Mouse (Mus musculus): ENCODE results near the gene 3110082J24Rik. TPM values are rescaled to one million over a fixed set of nuclear protein-coding genes. Genes with fewer than 3 reads are reported as not detected.

Gene 3110082J24Rik
- polyA plus RNA-seq, 1 experiment = not detected

DNA sequence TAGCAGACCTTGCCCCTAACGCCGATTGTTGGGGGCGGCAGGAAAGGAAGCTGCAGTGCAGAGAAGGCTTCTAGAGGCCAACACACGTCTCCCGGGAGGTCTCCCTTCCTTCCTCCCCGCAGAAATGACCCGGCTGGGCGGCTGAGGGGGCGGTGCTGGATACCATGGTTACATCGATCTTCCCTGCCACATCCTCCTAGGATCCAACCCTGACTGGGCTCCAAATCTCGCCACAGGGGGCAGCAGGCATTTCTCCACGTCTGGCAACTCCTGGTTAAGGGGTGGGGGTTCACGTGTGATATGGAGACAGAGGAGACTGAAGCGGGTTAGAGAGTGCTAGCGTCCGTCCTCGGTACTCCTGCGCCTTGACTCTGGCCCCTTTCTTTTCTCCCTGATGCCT, 5.2 kb upstream of the 3110082J24Rik start:
- Histone ChIP-seq H3K9me3 (ENCODE audit: control insufficient read depth, low read length) (no peaks in the 10 kb centered on the region; the same call in 1 of the 2 replicates), H3K4me3 (replicated peaks) (no peak overlapping the region), H3K27me3 (ENCODE audit: control insufficient read depth) (peaks cover 95% of the 10 kb centered on the region), H3K36me3 (ENCODE audit: control insufficient read depth) (no peaks in the 10 kb centered on the region), H3K4me1 (ENCODE audit: control insufficient read depth) (peaks cover 8% of the 10 kb centered on the region)
- TF ChIP-seq TAL1 (IDR thresholded peaks at IDR 0.05; ENCODE audit: low read length) (no peak), GATA1 (IDR thresholded peaks at IDR 0.05; ENCODE audit: low read length) (no peak)

DNA sequence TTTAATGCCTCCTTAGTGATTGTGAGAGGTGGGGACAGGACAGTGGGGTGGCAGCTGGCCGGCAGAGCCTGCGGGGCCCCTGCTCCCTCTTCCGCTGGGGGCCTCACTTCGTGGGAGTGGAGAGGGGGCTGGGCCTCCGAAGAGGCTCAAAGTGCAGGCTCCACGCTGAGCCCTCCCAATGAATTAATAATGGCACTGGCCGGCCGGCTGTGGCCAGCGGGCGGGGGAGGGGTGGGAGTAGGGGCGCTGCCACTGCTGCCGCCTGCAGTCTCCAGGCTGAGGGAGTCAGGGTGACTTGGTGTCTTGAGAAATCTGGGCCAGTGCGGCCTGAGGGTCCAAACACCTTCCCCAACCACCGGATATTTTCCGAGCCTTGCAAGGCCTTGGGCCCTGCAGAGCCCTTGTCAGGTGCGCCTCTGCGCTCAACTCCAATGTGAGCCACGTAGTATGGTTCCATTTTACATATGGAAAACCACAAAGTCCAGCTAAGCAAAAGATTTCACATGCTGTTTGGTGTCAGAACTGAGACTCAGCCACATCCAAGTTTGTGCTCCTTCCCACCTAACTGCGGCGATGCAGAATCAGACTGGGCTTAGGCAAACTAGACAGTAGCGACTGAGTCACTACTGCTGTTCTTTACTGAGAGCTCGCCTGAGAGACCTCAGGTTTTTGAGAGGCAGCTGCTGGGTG, 4.6 kb upstream of the 3110082J24Rik start:
- H3K4me1 ChIP-seq (ENCODE audit: control insufficient read depth) = peaks cover 8% of the 10 kb centered on the region
- H3K4me3 ChIP-seq (replicated peaks) = no peak overlapping the region
- H3K36me3 ChIP-seq (ENCODE audit: control insufficient read depth) = no peaks in the 10 kb centered on the region
- no peaks in the 10 kb centered on the region; the same call in 1 of the 2 replicates for H3K9me3 ChIP-seq (ENCODE audit: control insufficient read depth, low read length)
- TF ChIP-seq GATA1 (IDR thresholded peaks at IDR 0.05; ENCODE audit: low read length) (no peak), TAL1 (IDR thresholded peaks at IDR 0.05; ENCODE audit: low read length) (no peak)
- H3K27me3 ChIP-seq (ENCODE audit: control insufficient read depth) = peaks cover 95% of the 10 kb centered on the region

DNA sequence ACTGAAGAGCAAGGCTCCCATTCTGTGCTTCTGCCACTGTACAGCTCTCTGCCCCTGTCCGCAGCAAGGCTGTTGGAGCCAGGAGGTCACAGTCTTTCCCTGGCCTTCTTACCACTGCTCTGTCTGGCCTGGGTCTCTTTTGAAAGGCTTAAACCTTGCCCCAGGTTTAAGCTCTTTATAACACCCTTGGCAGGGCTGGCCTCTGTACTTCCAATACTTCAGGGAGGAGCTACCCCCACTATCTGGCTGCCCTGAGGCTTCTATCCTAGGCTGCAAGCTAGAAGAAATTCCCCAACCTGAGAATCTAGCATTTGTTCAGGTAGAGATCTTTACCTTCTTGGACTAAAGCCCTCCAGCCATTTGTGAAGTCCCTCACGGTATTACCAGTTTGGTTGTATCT, 4.0 kb upstream of the 3110082J24Rik start:
- Histone ChIP-seq H3K36me3 (ENCODE audit: control insufficient read depth) (no peaks in the 10 kb centered on the region), H3K27me3 (ENCODE audit: control insufficient read depth) (peaks cover 97% of the 10 kb centered on the region), H3K4me3 (replicated peaks) (no peak overlapping the region), H3K9me3 (ENCODE audit: control insufficient read depth, low read length) (no peaks in the 10 kb centered on the region; the same call in 1 of the 2 replicates), H3K4me1 (ENCODE audit: control insufficient read depth) (peaks cover 8% of the 10 kb centered on the region)
- no peak for TF ChIP-seq GATA1 (IDR thresholded peaks at IDR 0.05; ENCODE audit: low read length)
- no peak for TF ChIP-seq TAL1 (IDR thresholded peaks at IDR 0.05; ENCODE audit: low read length)

DNA sequence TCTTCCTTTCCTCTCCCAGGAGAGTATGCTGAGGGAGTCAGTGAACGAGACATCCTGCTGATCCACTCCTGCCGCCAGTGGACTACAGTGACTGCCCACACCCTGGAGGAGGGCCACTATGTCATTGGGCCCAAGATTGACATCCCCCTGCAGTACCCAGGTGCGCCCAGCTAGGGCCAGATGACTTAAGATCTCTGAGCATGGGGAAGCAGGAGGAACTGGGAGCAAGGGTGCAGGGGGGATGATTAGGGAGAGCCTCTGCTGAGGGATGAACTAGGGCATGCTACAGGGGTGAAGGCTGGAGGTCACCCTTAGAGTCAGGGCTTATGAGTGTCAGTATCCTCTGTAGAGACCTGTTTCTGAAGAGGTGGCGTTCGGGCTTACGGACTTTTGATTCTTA, 2.3 kb upstream of the 3110082J24Rik start:
- H3K27me3 ChIP-seq (ENCODE audit: control insufficient read depth) = peaks cover 97% of the 10 kb centered on the region
- H3K9me3 ChIP-seq (ENCODE audit: control insufficient read depth, low read length) = no peaks in the 10 kb centered on the region; the same call in 1 of the 2 replicates
- H3K4me3 ChIP-seq (replicated peaks) = no peak overlapping the region
- no peak for TF ChIP-seq TAL1 (IDR thresholded peaks at IDR 0.05; ENCODE audit: low read length)
- no peaks in the 10 kb centered on the region for H3K4me1 ChIP-seq (ENCODE audit: control insufficient read depth)
- no peaks in the 10 kb centered on the region for H3K36me3 ChIP-seq (ENCODE audit: control insufficient read depth)

GRCm38 (mm10) chr5:30107611-30108041, 1.7 kb upstream of the 3110082J24Rik start:
- Histone ChIP-seq H3K36me3 (ENCODE audit: control insufficient read depth) (no peaks in the 10 kb centered on the region), H3K4me1 (ENCODE audit: control insufficient read depth) (no peaks in the 10 kb centered on the region), H3K4me3 (replicated peaks) (no peak overlapping the region), H3K27me3 (ENCODE audit: control insufficient read depth) (peaks cover 97% of the 10 kb centered on the region), H3K9me3 (ENCODE audit: control insufficient read depth, low read length) (peaks cover 3% of the 10 kb centered on the region)
- TF ChIP-seq GATA1 (IDR thresholded peaks at IDR 0.05; ENCODE audit: low read length) = no peak
- no peak for TF ChIP-seq TAL1 (IDR thresholded peaks at IDR 0.05; ENCODE audit: low read length)

DNA sequence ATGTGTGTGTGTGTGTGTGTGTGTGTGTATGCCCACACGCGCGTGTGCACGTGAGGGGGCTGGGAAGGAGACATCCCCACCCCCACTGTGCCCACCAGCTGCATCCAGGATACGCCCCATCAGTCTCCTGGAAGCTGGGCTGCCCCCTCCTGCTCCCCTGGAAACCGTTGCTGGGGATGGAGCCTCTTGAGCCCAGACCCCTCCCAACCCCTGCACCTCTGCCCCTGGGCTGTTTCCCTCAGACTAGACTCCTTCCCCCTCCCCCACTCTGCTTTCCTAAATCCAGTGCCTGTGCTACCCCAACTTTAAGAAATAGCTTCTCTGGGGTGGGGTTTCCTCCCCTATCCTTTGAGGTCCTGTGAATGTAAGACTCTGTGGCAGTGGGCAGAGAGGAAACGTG, 1.3 kb upstream of the 3110082J24Rik start:
- peaks cover 97% of the 10 kb centered on the region for H3K27me3 ChIP-seq (ENCODE audit: control insufficient read depth)
- no peaks in the 10 kb centered on the region for H3K36me3 ChIP-seq (ENCODE audit: control insufficient read depth)
- TF ChIP-seq GATA1 (IDR thresholded peaks at IDR 0.05; ENCODE audit: low read length) (no peak), TAL1 (IDR thresholded peaks at IDR 0.05; ENCODE audit: low read length) (no peak)
- H3K4me1 ChIP-seq (ENCODE audit: control insufficient read depth) = no peaks in the 10 kb centered on the region
- H3K4me3 ChIP-seq (replicated peaks) = no peak overlapping the region
- peaks cover 8% of the 10 kb centered on the region for H3K9me3 ChIP-seq (ENCODE audit: control insufficient read depth, low read length)

- Histone ChIP-seq H3K36me3 (ENCODE audit: control insufficient read depth) (no peaks in the 10 kb centered on the region), H3K4me1 (ENCODE audit: control insufficient read depth) (no peaks in the 10 kb centered on the region), H3K9me3 (ENCODE audit: control insufficient read depth, low read length) (peaks cover 12% of the 10 kb centered on the region), H3K4me3 (replicated peaks) (no peak overlapping the region), H3K27me3 (ENCODE audit: control insufficient read depth) (peaks cover 96% of the 10 kb centered on the region)
- TF ChIP-seq GATA1 (IDR thresholded peaks at IDR 0.05; ENCODE audit: low read length) = no peak
- no peak for TF ChIP-seq TAL1 (IDR thresholded peaks at IDR 0.05; ENCODE audit: low read length)
Measured at GRCm38 (mm10) chr5:30106756-30107155, 870 bp upstream of the 3110082J24Rik start.

GRCm38 (mm10) chr5:30104841-30105667, 832 bp downstream of the 3110082J24Rik start, which contains the start of gene Garem2:
Garem2 (plus strand) TSS chr5:30105161.
- no peaks in the 10 kb centered on the region for H3K36me3 ChIP-seq (ENCODE audit: control insufficient read depth)
- no peaks in the 10 kb centered on the region for H3K4me1 ChIP-seq (ENCODE audit: control insufficient read depth)
- TF ChIP-seq TAL1 (IDR thresholded peaks at IDR 0.05; ENCODE audit: low read length) (no peak), GATA1 (IDR thresholded peaks at IDR 0.05; ENCODE audit: low read length) (no peak)
- peaks cover 78% of the 10 kb centered on the region for H3K27me3 ChIP-seq (ENCODE audit: control insufficient read depth)
- peaks cover 29% of the 10 kb centered on the region for H3K9me3 ChIP-seq (ENCODE audit: control insufficient read depth, low read length)
- H3K4me3 ChIP-seq (replicated peaks) = no peak within 1 kb of the TSS

DNA sequence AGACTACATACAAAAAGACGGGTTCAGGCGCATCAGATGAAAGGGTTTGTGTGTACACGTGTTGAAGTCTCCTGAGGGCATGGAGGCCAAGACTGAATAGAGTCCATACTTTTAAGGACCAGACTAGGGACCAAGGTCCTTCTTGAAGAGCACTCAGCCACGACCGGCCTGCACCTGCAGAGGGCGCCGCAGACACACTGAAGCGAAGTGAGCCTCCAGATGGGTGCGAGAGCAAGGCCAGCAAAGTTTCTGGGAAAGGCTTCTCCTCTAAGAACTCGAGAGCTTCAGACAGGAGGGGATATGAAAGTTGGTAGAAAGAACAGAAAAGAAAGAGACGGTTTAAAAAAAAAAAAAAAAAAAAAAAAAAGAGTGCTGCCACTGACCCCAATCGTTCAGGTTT, 1.5 kb downstream of the 3110082J24Rik start:
- H3K36me3 ChIP-seq (ENCODE audit: control insufficient read depth) = no peaks in the 10 kb centered on the region
- H3K4me3 ChIP-seq (replicated peaks) = no peak overlapping the region
- no peaks in the 10 kb centered on the region for H3K4me1 ChIP-seq (ENCODE audit: control insufficient read depth)
- TF ChIP-seq GATA1 (IDR thresholded peaks at IDR 0.05; ENCODE audit: low read length) (no peak), TAL1 (IDR thresholded peaks at IDR 0.05; ENCODE audit: low read length) (no peak)
- H3K9me3 ChIP-seq (ENCODE audit: control insufficient read depth, low read length) = peaks cover 36% of the 10 kb centered on the region
- peaks cover 71% of the 10 kb centered on the region for H3K27me3 ChIP-seq (ENCODE audit: control insufficient read depth)

Data from erythroblast, embryonic 14.5 days (primary cell).